Mouse (Mus musculus) heart, postnatal 0 days (tissue): Measurements from ENCODE around the gene Ccdc6.

Experiments
- CTCF ChIP-seq: IDR thresholded peaks from 2 replicates; pipeline ENCODE4 v1.5.1; 2016; ENCODE audit warnings: antibody characterized with exemption, control low read depth, low read depth
- EP300 ChIP-seq: IDR thresholded peaks from 2 replicates; pipeline ENCODE4 v1.6.1; 2016; ENCODE audit warnings: antibody characterized with exemption, low read depth

DNA sequence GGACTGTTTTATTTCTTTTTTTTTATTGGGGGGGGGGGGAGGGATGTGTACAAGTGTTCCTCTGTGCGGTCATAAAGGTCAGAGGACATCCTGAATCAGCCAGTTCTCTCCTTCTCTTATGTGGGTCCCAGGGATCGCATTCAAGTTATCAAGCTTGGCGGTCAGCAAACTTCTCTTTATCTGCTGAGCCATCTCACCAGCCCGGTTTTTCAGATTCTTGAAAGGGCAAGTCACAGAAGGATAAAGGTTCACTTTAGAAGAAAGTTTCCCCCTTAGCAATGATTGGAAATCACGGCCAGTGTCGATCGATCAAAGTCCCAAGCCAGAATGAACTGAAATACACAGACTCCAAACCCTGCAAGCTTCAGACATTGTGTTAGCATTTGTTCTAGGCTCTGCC is 47.1 kb upstream of the Ccdc6 start:
- TF ChIP-seq EP300 (no peak), CTCF (no peak)
